Mouse (Mus musculus) cerebellum, adult 11 months (tissue): ENCODE measurements around the gene Sorbs2.
A peak's percentile ranks its signal among the peaks of the same experiment; 100 is the strongest.

ENCODE experiments used
- DNase-seq: peaks from one replicate; pipeline ENCODE4 v3.0.0; 2022

Sorbs2 gene

GRCm38 (mm10) chr8:45762982-45763689 is 255.5 kb downstream of the Sorbs2 start:
- no peak for DNase-seq

GRCm38 (mm10) chr8:45763690-45764342 is 256.2 kb downstream of the Sorbs2 start:
- no peak for DNase-seq

GRCm38 (mm10) chr8:45766138-45766537 is 258.6 kb downstream of the Sorbs2 start:
- no peak for DNase-seq

GRCm38 (mm10) chr8:45774841-45775240 is 267.3 kb downstream of the Sorbs2 start:
- DNase-seq: no peak

- no peak for DNase-seq
Measured at GRCm38 (mm10) chr8:45775481-45775880, 267.9 kb downstream of the Sorbs2 start.

- no peak for DNase-seq
Measured at GRCm38 (mm10) chr8:45776366-45776765, 268.8 kb downstream of the Sorbs2 start.

GRCm38 (mm10) chr8:45776977-45777376 is 269.4 kb downstream of the Sorbs2 start:
- DNase-seq: no peak

- no peak for DNase-seq
Measured at GRCm38 (mm10) chr8:45780585-45780984, 273.0 kb downstream of the Sorbs2 start.

GRCm38 (mm10) chr8:45788610-45789009 is 281.0 kb downstream of the Sorbs2 start:
- no peak for DNase-seq

GRCm38 (mm10) chr8:45794847-45795246 is 287.3 kb downstream of the Sorbs2 start:
- no peak for DNase-seq

GRCm38 (mm10) chr8:45796331-45796740 is 288.7 kb downstream of the Sorbs2 start:
- DNase-seq: no peak

GRCm38 (mm10) chr8:45799517-45799916 is 291.9 kb downstream of the Sorbs2 start:
- DNase-seq: no peak

GRCm38 (mm10) chr8:45808597-45808996 is 301.0 kb downstream of the Sorbs2 start:
- no peak for DNase-seq

- peak; percentile 20 for DNase-seq
Measured at GRCm38 (mm10) chr8:45816765-45817426, 309.3 kb downstream of the Sorbs2 start.

GRCm38 (mm10) chr8:45821650-45822049 is 314.1 kb downstream of the Sorbs2 start:
- no peak for DNase-seq

- no peak for DNase-seq
Measured at GRCm38 (mm10) chr8:45829985-45830548, 322.5 kb downstream of the Sorbs2 start.

- no peak for DNase-seq
Measured at GRCm38 (mm10) chr8:45833896-45834295, 326.3 kb downstream of the Sorbs2 start.

- DNase-seq: no peak
Measured at GRCm38 (mm10) chr8:45843306-45843705, 335.7 kb downstream of the Sorbs2 start.

GRCm38 (mm10) chr8:45844097-45844885 is 336.7 kb downstream of the Sorbs2 start:
- DNase-seq: peak; percentile 22

- no peak for DNase-seq
Measured at GRCm38 (mm10) chr8:45844911-45845481, 337.4 kb downstream of the Sorbs2 start.

- no peak for DNase-seq
Measured at GRCm38 (mm10) chr8:45845906-45846305, 338.3 kb downstream of the Sorbs2 start.

GRCm38 (mm10) chr8:45855118-45855517 is 347.5 kb downstream of the Sorbs2 start:
- no peak for DNase-seq
